In the genomic region with DNA sequence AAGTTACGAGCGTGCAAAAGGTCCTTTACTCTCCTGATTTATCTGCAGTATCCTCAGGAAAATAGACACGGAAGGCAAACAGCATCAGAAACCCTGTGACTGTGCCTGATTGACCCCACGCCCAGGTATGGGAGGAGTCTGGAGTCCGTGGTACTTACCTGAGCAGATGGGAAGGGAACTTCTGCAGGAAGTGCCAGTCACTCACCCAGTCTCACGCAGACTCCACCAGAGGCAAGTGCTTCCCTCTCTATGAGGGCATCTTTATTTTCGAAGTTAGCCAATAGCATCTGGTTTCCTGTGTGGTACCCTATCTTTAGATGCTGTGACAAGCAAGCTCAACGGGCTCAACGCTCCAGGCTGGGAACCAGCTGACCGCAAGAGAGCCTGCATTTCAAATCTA, we compare ENCODE assay signal across 19 mouse cellular contexts. TPM values are rescaled to one million over a fixed set of nuclear protein-coding genes. Genes with fewer than 3 reads are reported as not detected.
A peak's percentile ranks its signal among the peaks of the same experiment; 100 is the strongest.
DNase-seq lines count a peak whose midpoint lies in the region; ATAC-seq lines count a peak whose summit lies in the region.
"Had no signal": no experiment of that assay in that cellular context is flagged by ENCODE, and none has a peak within 500 bp of the region (broad histone marks: within the 10 kb centered on the region; RNA-seq: fewer than 3 reads in every experiment).

No protein-coding gene starts in this region.

- H3K4me2 ChIP-seq in midbrain, embryonic 15.5 days: no peak overlapping the region
- H3K4me2 ChIP-seq: embryonic facial prominence, embryonic 12.5 days; forebrain, embryonic 13.5 days; limb, embryonic 13.5 days; neural tube, embryonic 13.5 days had no signal

- WGBS in midbrain, embryonic 15.5 days: 69% methylated on average over 10 of the region's 10 CpGs

- H3K9ac ChIP-seq in midbrain, embryonic 15.5 days: no peak overlapping the region
- H3K9ac ChIP-seq: embryonic facial prominence, embryonic 12.5 days; forebrain, embryonic 13.5 days; limb, embryonic 13.5 days; neural tube, embryonic 13.5 days had no signal

- ATAC-seq in granulocyte monocyte progenitor cell, adult 5-6 weeks (replicated peaks; ENCODE audit: poor library complexity, severe bottlenecking): peak; percentile 93
- ATAC-seq in erythroid progenitor cell, adult 5-6 weeks (replicated peaks; ENCODE audit: low FRiP score, poor library complexity, severe bottlenecking): no peak
- ATAC-seq in midbrain, embryonic 15.5 days (replicated peaks): no peak
- ATAC-seq: forebrain, embryonic 13.5 days had no signal

- peak; percentile 9 for DNase-seq in kidney, adult 9 months
- DNase-seq in kidney, postnatal 25 days: no peak
- DNase-seq in 416B (ENCODE audit: low read depth): peak; percentile 69
- no peak for DNase-seq in thymus, postnatal 4 days
- DNase-seq: adrenal gland, adult 2 months; cerebellum, adult 18-20 months; right cerebral cortex, postnatal 14 days had no signal

- no peak overlapping the region for H3K27ac ChIP-seq in midbrain, embryonic 15.5 days
- H3K27ac ChIP-seq: embryonic facial prominence, embryonic 12.5 days; forebrain, embryonic 13.5 days; hindbrain, embryonic 10.5 days; kidney, postnatal 0 days; limb, embryonic 13.5 days; neural tube, embryonic 13.5 days had no signal

- peaks cover 26% of the 10 kb centered on the region for H3K27me3 ChIP-seq in megakaryocyte, embryonic 14.5 days (replicated peaks)
- H3K27me3 ChIP-seq in midbrain, embryonic 15.5 days (replicated peaks): no peaks in the 10 kb centered on the region
- H3K27me3 ChIP-seq: embryonic facial prominence, embryonic 12.5 days; forebrain, embryonic 13.5 days; limb, embryonic 13.5 days; neural tube, embryonic 13.5 days had no signal

- H3K4me3 ChIP-seq in megakaryocyte, embryonic 14.5 days (replicated peaks): peak overlapping the region; percentile 48
- no peak overlapping the region for H3K4me3 ChIP-seq in midbrain, embryonic 15.5 days
- H3K4me3 ChIP-seq: embryonic facial prominence, embryonic 12.5 days; forebrain, embryonic 13.5 days; hindbrain, embryonic 10.5 days; limb, embryonic 13.5 days; neural tube, embryonic 13.5 days had no signal

- no peaks in the 10 kb centered on the region for H3K9me3 ChIP-seq in megakaryocyte, embryonic 14.5 days
- H3K9me3 ChIP-seq in midbrain, embryonic 15.5 days: no peaks in the 10 kb centered on the region
- H3K9me3 ChIP-seq: embryonic facial prominence, embryonic 12.5 days; forebrain, embryonic 13.5 days; hindbrain, embryonic 10.5 days; limb, embryonic 13.5 days; neural tube, embryonic 13.5 days had no signal

- H3K4me1 ChIP-seq in megakaryocyte, embryonic 14.5 days: peaks cover 23% of the 10 kb centered on the region
- H3K4me1 ChIP-seq in midbrain, embryonic 15.5 days: no peaks in the 10 kb centered on the region
- H3K4me1 ChIP-seq: embryonic facial prominence, embryonic 12.5 days; limb, embryonic 13.5 days; neural tube, embryonic 13.5 days had no signal

- H3K36me3 ChIP-seq in megakaryocyte, embryonic 14.5 days (replicated peaks; ENCODE audit: low read length): no peaks in the 10 kb centered on the region
- H3K36me3 ChIP-seq in midbrain, embryonic 15.5 days (replicated peaks): no peaks in the 10 kb centered on the region
- H3K36me3 ChIP-seq: embryonic facial prominence, embryonic 12.5 days; hindbrain, embryonic 10.5 days; limb, embryonic 13.5 days; neural tube, embryonic 13.5 days had no signal

RNA-seq across cellular contexts. Expression of a gene that starts 1.6 kb away (rescaled TPM):
- total RNA-seq in granulocyte monocyte progenitor cell, adult 5-6 weeks (2014; fragmentation: Nextera tagmentation): 8.9 and 10.5 TPM in 2 replicates
- total RNA-seq in granulocyte monocyte progenitor cell, adult 5-6 weeks (2017): 10.5 and 11.3 TPM in 2 replicates
- 0.73 TPM in 1 of 2 replicates, not detected in the other for polyA plus RNA-seq in megakaryocyte, embryonic 14.5 days (2012; ENCODE audit: insufficient read depth, low replicate concordance)
- total RNA-seq in erythroid progenitor cell, adult 5-6 weeks (2015; ENCODE audit: low replicate concordance): 4.2 and 6.1 TPM in 2 replicates
- total RNA-seq in erythroid progenitor cell, adult 5-6 weeks (2017; ENCODE audit: low replicate concordance): 2.5 and 3.7 TPM in 2 replicates
- 8.0 and 8.1 TPM in 2 replicates for polyA plus RNA-seq in midbrain, embryonic 15.5 days (2015; fragmentation: Nextera tagmentation; extraction: Ambion mirVana)

RNA-seq across cellular contexts. Expression of a gene that starts 23.9 kb away (rescaled TPM):
- not detected in 2 replicates for total RNA-seq in granulocyte monocyte progenitor cell, adult 5-6 weeks (2014; fragmentation: Nextera tagmentation)
- not detected in 2 replicates for total RNA-seq in granulocyte monocyte progenitor cell, adult 5-6 weeks (2017)
- polyA plus RNA-seq in megakaryocyte, embryonic 14.5 days (2012; ENCODE audit: insufficient read depth, low replicate concordance): not detected in 2 replicates
- total RNA-seq in erythroid progenitor cell, adult 5-6 weeks (2015; ENCODE audit: low replicate concordance): not detected in 2 replicates
- total RNA-seq in erythroid progenitor cell, adult 5-6 weeks (2017; ENCODE audit: low replicate concordance): not detected in 2 replicates
- not detected in 2 replicates for polyA plus RNA-seq in midbrain, embryonic 15.5 days (2015; fragmentation: Nextera tagmentation; extraction: Ambion mirVana)
- total RNA-seq: adrenal gland, adult 2 months; heart, adult 8-10 months had no signal
- polyA plus RNA-seq: adrenal gland, adult 2 months; C2C12; forebrain, embryonic 13.5 days; hindbrain, embryonic 10.5 days; kidney, postnatal 0 days; neural tube, embryonic 13.5 days had no signal

RNA-seq across cellular contexts. Expression of a gene that starts 42.1 kb away (rescaled TPM):
- total RNA-seq in granulocyte monocyte progenitor cell, adult 5-6 weeks (2014; fragmentation: Nextera tagmentation): 10.7 and 14.5 TPM in 2 replicates
- total RNA-seq in granulocyte monocyte progenitor cell, adult 5-6 weeks (2017): 11.5 and 15.1 TPM in 2 replicates
- 45.8 and 48.0 TPM in 2 replicates for polyA plus RNA-seq in megakaryocyte, embryonic 14.5 days (2012; ENCODE audit: insufficient read depth, low replicate concordance)
- total RNA-seq in erythroid progenitor cell, adult 5-6 weeks (2015; ENCODE audit: low replicate concordance): 271 and 362 TPM in 2 replicates
- 322 and 446 TPM in 2 replicates for total RNA-seq in erythroid progenitor cell, adult 5-6 weeks (2017; ENCODE audit: low replicate concordance)
- 41.5 and 48.3 TPM in 2 replicates for polyA plus RNA-seq in midbrain, embryonic 15.5 days (2015; fragmentation: Nextera tagmentation; extraction: Ambion mirVana)

RNA-seq across cellular contexts. Expression of a gene that starts 44.6 kb away (rescaled TPM):
- total RNA-seq in granulocyte monocyte progenitor cell, adult 5-6 weeks (2014; fragmentation: Nextera tagmentation): not detected in 2 replicates
- total RNA-seq in granulocyte monocyte progenitor cell, adult 5-6 weeks (2017): not detected in 2 replicates
- not detected in 2 replicates for polyA plus RNA-seq in megakaryocyte, embryonic 14.5 days (2012; ENCODE audit: insufficient read depth, low replicate concordance)
- not detected in 2 replicates for total RNA-seq in erythroid progenitor cell, adult 5-6 weeks (2015; ENCODE audit: low replicate concordance)
- not detected in 2 replicates for total RNA-seq in erythroid progenitor cell, adult 5-6 weeks (2017; ENCODE audit: low replicate concordance)
- polyA plus RNA-seq in midbrain, embryonic 15.5 days (2015; fragmentation: Nextera tagmentation; extraction: Ambion mirVana): 0.03 TPM in 1 of 2 replicates, not detected in the other
- polyA plus RNA-seq: forebrain, embryonic 13.5 days had no signal

RNA-seq across cellular contexts. Expression of a gene that starts 59.4 kb away (rescaled TPM):
- total RNA-seq in granulocyte monocyte progenitor cell, adult 5-6 weeks (2014; fragmentation: Nextera tagmentation): 2,951 and 3,504 TPM in 2 replicates
- 3,677 and 4,904 TPM in 2 replicates for total RNA-seq in granulocyte monocyte progenitor cell, adult 5-6 weeks (2017)
- 5,619 and 7,213 TPM in 2 replicates for polyA plus RNA-seq in megakaryocyte, embryonic 14.5 days (2012; ENCODE audit: insufficient read depth, low replicate concordance)
- 703 and 915 TPM in 2 replicates for total RNA-seq in erythroid progenitor cell, adult 5-6 weeks (2015; ENCODE audit: low replicate concordance)
- total RNA-seq in erythroid progenitor cell, adult 5-6 weeks (2017; ENCODE audit: low replicate concordance): 860 and 1,041 TPM in 2 replicates
- 917 and 949 TPM in 2 replicates for polyA plus RNA-seq in midbrain, embryonic 15.5 days (2015; fragmentation: Nextera tagmentation; extraction: Ambion mirVana)

Comparison
In these comparisons a context has a peak if more than half of its experiments do, and no peak if none do; other contexts are left out.
1. DNase-seq: peak in kidney, adult 9 months (single experiment) and 416B (single experiment); none in kidney, postnatal 25 days (0 of 2) and thymus, postnatal 4 days (single experiment).
2. RNA of a gene that starts 42.1 kb away (total RNA-seq): 271 to 446 TPM in erythroid progenitor cell, adult 5-6 weeks; 10.7 to 15.1 TPM in granulocyte monocyte progenitor cell, adult 5-6 weeks; every median in the first group is over 10 times any median in the second.